ENCODE assay signal across 14 mouse cellular contexts in the genomic region with DNA sequence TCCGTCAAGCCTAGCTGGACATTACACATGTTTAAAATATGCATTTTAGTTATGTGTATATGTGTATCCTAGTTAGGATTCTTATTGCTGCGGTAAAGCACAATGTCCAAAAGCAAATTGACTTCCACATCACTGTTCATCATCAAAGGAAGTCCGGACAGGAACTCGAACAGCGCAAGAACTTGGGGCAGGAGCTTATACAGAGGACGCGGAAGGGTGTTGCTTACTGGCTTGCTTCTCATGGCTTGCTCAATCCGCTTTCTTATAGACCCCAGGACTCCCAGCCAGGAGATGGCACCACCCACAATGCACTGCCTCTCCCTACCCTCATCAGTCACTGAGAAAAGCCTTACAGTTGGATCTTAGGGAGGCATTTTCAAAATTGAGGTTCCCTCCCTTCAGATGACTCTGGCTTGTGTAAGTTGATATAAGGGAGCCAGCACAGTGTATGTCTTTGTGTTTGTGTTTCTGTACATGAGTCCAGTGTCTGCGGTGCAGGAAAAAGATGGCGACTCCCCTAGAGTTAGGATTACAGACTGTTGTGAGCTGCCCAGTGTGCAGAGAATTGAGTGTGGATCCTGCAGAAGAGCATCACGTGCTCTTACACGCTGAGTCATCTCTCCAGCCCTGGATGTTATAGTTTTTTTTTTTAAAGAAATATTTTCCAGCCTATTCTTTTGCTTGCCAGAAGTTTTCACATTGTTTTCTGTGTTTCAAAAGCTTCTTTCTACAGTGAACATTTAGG.
DNase-seq lines count a peak whose midpoint lies in the region; ATAC-seq and TF ChIP-seq lines count a peak whose summit lies in the region.
"Had no signal": no experiment of that assay in that cellular context is flagged by ENCODE, and none has a peak within 500 bp of the region (broad histone marks: within the 10 kb centered on the region; RNA-seq: fewer than 3 reads in every experiment).

No protein-coding gene starts in this region.

- H3K27me3 ChIP-seq in hindbrain, embryonic 12.5 days = no peaks in the 10 kb centered on the region
- H3K27me3 ChIP-seq in hindbrain, embryonic 13.5 days = no peaks in the 10 kb centered on the region
- H3K27me3 ChIP-seq in limb, embryonic 14.5 days (ENCODE audit: control insufficient read depth, insufficient read depth, low read length) = no peaks in the 10 kb centered on the region

- peak; percentile 17 for DNase-seq in embryo, embryonic 10 days (ENCODE audit: low spot score)
- DNase-seq in embryo, embryonic 10.5 days (ENCODE audit: low spot score) = no peak
- DNase-seq in NIH3T3 (ENCODE audit: low read depth) = peak; percentile 53
- DNase-seq in limb, embryonic 14.5 days (ENCODE audit: low spot score) = no peak
- no peak for DNase-seq in left cerebral cortex, postnatal 25 days (ENCODE audit: low spot score in 2 of 2)
- DNase-seq in ovary, adult 18-20 months (ENCODE audit: low spot score) = no peak
- DNase-seq: liver; retina, postnatal 1 day; thymus, postnatal 4 days had no signal

- TF ChIP-seq POLR2A in limb, embryonic 14.5 days (IDR thresholded peaks at IDR 0.05; ENCODE audit: borderline replicate concordance, extremely low read depth, insufficient read depth, insufficient read length) = no peak

- H3K9ac ChIP-seq in hindbrain, embryonic 12.5 days = no peak overlapping the region
- no peak overlapping the region for H3K9ac ChIP-seq in hindbrain, embryonic 13.5 days
- H3K9ac ChIP-seq in limb, embryonic 14.5 days (ENCODE audit: low read depth, low read length, severe bottlenecking) = no peak overlapping the region

- H3K36me3 ChIP-seq in hindbrain, embryonic 12.5 days = no peaks in the 10 kb centered on the region
- H3K36me3 ChIP-seq in hindbrain, embryonic 13.5 days = no peaks in the 10 kb centered on the region
- H3K36me3 ChIP-seq in limb, embryonic 14.5 days (ENCODE audit: control insufficient read depth, insufficient read depth, low read length) = no peaks in the 10 kb centered on the region
- H3K36me3 ChIP-seq: G1E had no signal

- no peak overlapping the region for H3K4me3 ChIP-seq in hindbrain, embryonic 12.5 days
- H3K4me3 ChIP-seq in hindbrain, embryonic 13.5 days = no peak overlapping the region
- H3K4me3 ChIP-seq in limb, embryonic 14.5 days (replicated peaks; ENCODE audit: low read length) = no peak overlapping the region

- ATAC-seq in hindbrain, embryonic 12.5 days (ENCODE audit: low FRiP score) = no peak
- ATAC-seq in hindbrain, embryonic 13.5 days (ENCODE audit: low FRiP score) = no peak
- ATAC-seq in limb, embryonic 14.5 days (ENCODE audit: low FRiP score, low read depth) = no peak
- ATAC-seq: activated CD4-positive, CD25-positive, alpha-beta regulatory T cell, adult 4 months; forebrain, embryonic 14.5 days had no signal

- WGBS in hindbrain, embryonic 12.5 days = 81% methylated on average over 12 of the region's 12 CpGs
- WGBS in hindbrain, embryonic 13.5 days = 93% methylated on average over 12 of the region's 12 CpGs
- 76% methylated on average over 12 of the region's 12 CpGs for WGBS in limb, embryonic 14.5 days

- no peak overlapping the region for H3K4me2 ChIP-seq in hindbrain, embryonic 12.5 days (replicated peaks)
- H3K4me2 ChIP-seq in hindbrain, embryonic 13.5 days = no peak overlapping the region
- no peak overlapping the region for H3K4me2 ChIP-seq in limb, embryonic 14.5 days (replicated peaks; ENCODE audit: low read depth, low read length, severe bottlenecking)

- H3K27ac ChIP-seq in hindbrain, embryonic 12.5 days = peak overlapping the region; percentile 44; the same call in 1 of the 2 replicates
- H3K27ac ChIP-seq in hindbrain, embryonic 13.5 days = no peak overlapping the region
- H3K27ac ChIP-seq in limb, embryonic 14.5 days (replicated peaks; ENCODE audit: low read depth, low read length) = peak overlapping the region; percentile 90

- H3K9me3 ChIP-seq in hindbrain, embryonic 12.5 days (replicated peaks) = peaks cover 3% of the 10 kb centered on the region
- peaks cover 3% of the 10 kb centered on the region; the same call in 1 of the 2 replicates for H3K9me3 ChIP-seq in hindbrain, embryonic 13.5 days
- peaks cover 5% of the 10 kb centered on the region; the same call in 1 of the 2 replicates for H3K9me3 ChIP-seq in limb, embryonic 14.5 days (ENCODE audit: control insufficient read depth, low read length)
- H3K9me3 ChIP-seq: G1E had no signal

- peaks cover 19% of the 10 kb centered on the region for H3K4me1 ChIP-seq in hindbrain, embryonic 12.5 days
- peaks cover 17% of the 10 kb centered on the region for H3K4me1 ChIP-seq in hindbrain, embryonic 13.5 days (replicated peaks)
- peaks cover 33% of the 10 kb centered on the region for H3K4me1 ChIP-seq in limb, embryonic 14.5 days (ENCODE audit: control insufficient read depth, insufficient read depth, low read length)

- intact Hi-C loops in left cerebral cortex, postnatal 25 days (cut with DNase I) = no loop called here

Comparison
In these comparisons a context has a peak if more than half of its experiments do, and no peak if none do; other contexts are left out.
1. DNase-seq: peak in embryo, embryonic 10 days (single experiment) and NIH3T3 (single experiment); none in embryo, embryonic 10.5 days (single experiment), limb, embryonic 14.5 days (single experiment), left cerebral cortex, postnatal 25 days (0 of 2) and ovary, adult 18-20 months (single experiment).